Mouse (Mus musculus): ENCODE measurements at regions not wholly inside any gene's neighbourhood (a gene's known extent, or its start where the extent isn't known, plus 50 kb on each side); places are given as distances from the start of the nearest gene placed in this dataset.

GRCm38 (mm10) chr10:11846141-11846540 is 502.9 kb downstream of the Epm2a start:
- Histone ChIP-seq H3K27ac (no peak overlapping the region), H3K4me3 (no peak overlapping the region)
- DNase-seq = no peak
- intact Hi-C loops (cut with DNase I) = no loop called here
- TF ChIP-seq CTCF (IDR thresholded peaks at IDR 0.05) = no peak

- H3K4me3 ChIP-seq = no peak overlapping the region
- intact Hi-C loops (cut with DNase I) = no loop called here
- H3K27ac ChIP-seq = no peak overlapping the region
- DNase-seq = no peak
- TF ChIP-seq CTCF (IDR thresholded peaks at IDR 0.05) = no peak
Measured at GRCm38 (mm10) chr10:11875145-11876131, 532.2 kb downstream of the Epm2a start.

- no peak overlapping the region for H3K27ac ChIP-seq
- intact Hi-C loops (cut with DNase I) = no loop called here
Measured at GRCm38 (mm10) chr10:11886237-11886636, 543.0 kb downstream of the Epm2a start.

GRCm38 (mm10) chr10:11888953-11889352 is 545.7 kb downstream of the Epm2a start:
- Histone ChIP-seq H3K4me3 (no peak overlapping the region), H3K27ac (no peak overlapping the region)
- no peak for TF ChIP-seq CTCF (IDR thresholded peaks at IDR 0.05)
- intact Hi-C loops (cut with DNase I) = no loop called here
- no peak for DNase-seq

More at GRCm38 (mm10) chr10:11886237-11886636, 543.0 kb downstream of the Epm2a start:
- H3K4me3 ChIP-seq = no peak overlapping the region
- no peak for TF ChIP-seq CTCF (IDR thresholded peaks at IDR 0.05)
- no peak for DNase-seq

- Histone ChIP-seq H3K27ac (no peak overlapping the region), H3K4me3 (no peak overlapping the region)
- no peak for TF ChIP-seq CTCF (IDR thresholded peaks at IDR 0.05)
- DNase-seq = no peak
- intact Hi-C loops (cut with DNase I) = no loop called here
Measured at GRCm38 (mm10) chr10:11922132-11922531, 578.9 kb downstream of the Epm2a start.

GRCm38 (mm10) chr10:11938164-11938563 is 595.0 kb downstream of the Epm2a start:
- Histone ChIP-seq H3K27ac (no peak overlapping the region), H3K4me3 (no peak overlapping the region)
- TF ChIP-seq CTCF (IDR thresholded peaks at IDR 0.05) = no peak
- intact Hi-C loops (cut with DNase I) = no loop called here
- DNase-seq = no peak

DNA sequence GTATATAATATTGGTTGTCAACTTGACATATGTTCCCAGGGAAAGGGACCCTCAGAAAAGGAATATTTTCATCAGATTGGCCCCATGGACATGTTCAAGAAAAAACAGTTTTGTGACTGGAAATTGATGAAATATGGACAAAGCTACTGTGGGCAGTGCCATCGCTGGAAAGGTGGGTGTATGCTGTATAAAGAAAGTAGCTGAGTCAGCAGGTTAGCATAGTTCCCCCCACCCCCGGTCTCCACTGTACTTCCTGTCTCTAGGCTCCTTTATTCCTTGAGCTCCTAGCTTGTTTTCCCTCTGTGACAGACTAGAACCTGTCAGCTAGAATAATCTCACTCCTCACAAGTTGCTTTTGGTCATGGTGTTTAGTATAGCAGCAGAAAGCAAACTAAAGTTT is 599.6 kb downstream of the Epm2a start:
- DNase-seq = no peak
- no peak for TF ChIP-seq CTCF (IDR thresholded peaks at IDR 0.05)
- no peak overlapping the region for H3K4me3 ChIP-seq
- intact Hi-C loops (cut with DNase I) = no loop called here
- no peak overlapping the region for H3K27ac ChIP-seq

GRCm38 (mm10) chr10:11960327-11960922 is 617.2 kb downstream of the Epm2a start:
- no peak for TF ChIP-seq CTCF (IDR thresholded peaks at IDR 0.05)
- DNase-seq = no peak
- no peak overlapping the region for H3K4me3 ChIP-seq
- no peak overlapping the region for H3K27ac ChIP-seq
- intact Hi-C loops (cut with DNase I) = no loop called here

DNA sequence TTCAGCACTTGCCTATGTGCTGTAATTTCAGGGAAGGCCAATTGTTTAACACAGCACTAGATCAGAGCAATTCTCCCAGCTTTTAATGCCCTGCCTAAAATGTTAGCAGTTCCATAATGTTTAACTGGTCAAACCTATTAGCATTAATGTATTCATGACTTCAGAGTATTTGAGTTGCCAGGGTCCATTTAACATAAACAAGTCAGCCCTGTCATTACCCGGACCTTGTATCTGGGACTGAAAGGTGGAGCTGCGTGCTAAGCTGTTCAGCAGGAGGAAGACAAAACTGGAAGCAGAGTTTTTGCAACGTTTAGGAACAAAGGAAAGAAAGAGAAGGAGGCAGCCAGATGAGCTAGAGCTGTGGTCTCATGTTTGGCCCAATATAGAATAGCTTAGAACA is 661.8 kb downstream of the Epm2a start:
- TF ChIP-seq CTCF (IDR thresholded peaks at IDR 0.05) = no peak
- H3K4me3 ChIP-seq = no peak overlapping the region
- DNase-seq = no peak
- intact Hi-C loops (cut with DNase I) = loop anchor here (5.0 to 10.0 kb wide), 2 partner anchors 140 to 607 kb away; no protein-coding TSS in a partner anchor
- H3K27ac ChIP-seq = no peak overlapping the region

GRCm38 (mm10) chr10:12005889-12006288 is 662.7 kb downstream of the Epm2a start:
- Histone ChIP-seq H3K4me3 (no peak overlapping the region), H3K27ac (no peak overlapping the region)
- intact Hi-C loops (cut with DNase I) = loop anchor here (5.0 to 10.0 kb wide), 2 partner anchors 139 to 606 kb away; no protein-coding TSS in a partner anchor
- peak; percentile 56 for TF ChIP-seq CTCF (IDR thresholded peaks at IDR 0.05)
- DNase-seq = no peak

- no peak for DNase-seq
- no peak overlapping the region for H3K27ac ChIP-seq
- no peak for TF ChIP-seq CTCF (IDR thresholded peaks at IDR 0.05)
- no peak overlapping the region for H3K4me3 ChIP-seq
- intact Hi-C loops (cut with DNase I) = no loop called here
Measured at GRCm38 (mm10) chr10:12017286-12017685, 674.1 kb downstream of the Epm2a start.

DNA sequence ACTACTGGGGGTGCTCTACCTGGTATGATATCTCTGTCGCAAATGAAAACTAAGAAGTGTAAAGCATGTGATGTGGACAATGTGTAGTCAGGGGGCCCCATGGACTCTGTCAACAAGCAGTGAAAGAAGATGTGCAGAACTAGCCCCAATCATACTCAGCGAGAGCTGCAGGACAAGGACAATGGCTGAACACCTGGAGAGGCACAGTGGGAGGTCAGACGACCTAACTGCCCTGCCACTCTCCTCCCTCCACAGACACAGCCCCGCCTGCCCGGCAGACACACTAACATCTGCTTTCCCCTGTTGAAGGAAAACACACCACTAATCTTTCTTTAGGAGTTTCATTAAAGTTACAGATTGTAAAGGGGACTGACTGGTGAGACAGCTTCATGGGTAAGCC is 675.1 kb downstream of the Epm2a start:
- intact Hi-C loops (cut with DNase I) = no loop called here
- H3K27ac ChIP-seq = peak overlapping the region; percentile 17; the same call in 1 of the 2 replicates
- H3K4me3 ChIP-seq = no peak overlapping the region
- no peak for TF ChIP-seq CTCF (IDR thresholded peaks at IDR 0.05)
- no peak for DNase-seq

GRCm38 (mm10) chr10:12019159-12019779 is 676.1 kb downstream of the Epm2a start:
- TF ChIP-seq CTCF (IDR thresholded peaks at IDR 0.05) = no peak
- DNase-seq = peak; percentile 28
- H3K27ac ChIP-seq = peak overlapping the region; percentile 78
- H3K4me3 ChIP-seq = peak overlapping the region; percentile 51
- intact Hi-C loops (cut with DNase I) = no loop called here
